Mouse (Mus musculus) cortical plate, adult 2 months (tissue): ENCODE measurements around the gene Tshz2. TPM values are rescaled to one million over a fixed set of nuclear protein-coding genes. Genes with fewer than 3 reads are reported as not detected.

ENCODE experiments used
- H3K27ac ChIP-seq: fragments of 200-500 bp; 2 replicates; pipeline ENCODE4 v1.5.1; 2012; ENCODE audit warnings: low read length, control low read depth, inconsistent platforms; ENCODE audit not compliant: insufficient read depth
- H3K4me1 ChIP-seq: fragments of 200-500 bp; 2 replicates; pipeline ENCODE4 v1.6.1; 2011; ENCODE audit warnings: low read length; ENCODE audit not compliant: control insufficient read depth, insufficient read depth
- H3K4me3 ChIP-seq: fragments of 200-500 bp; 2 replicates; pipeline ENCODE4 v1.5.1; 2011; ENCODE audit warnings: mild to moderate bottlenecking, low read length, control low read depth; ENCODE audit not compliant: insufficient read depth
- CTCF ChIP-seq: fragments of 200-500 bp; IDR thresholded peaks from 2 replicates; pipeline ENCODE4 v1.5.1; 2011; ENCODE audit warnings: mild to moderate bottlenecking, control low read depth, low read length; ENCODE audit not compliant: insufficient read depth; ENCODE audit errors: extremely low read depth
- POLR2A ChIP-seq: fragments of 200-500 bp; IDR thresholded peaks from 2 replicates; pipeline ENCODE4 v1.6.1; 2011; ENCODE audit warnings: mild to moderate bottlenecking, low read length, control low read depth; ENCODE audit not compliant: insufficient read depth; ENCODE audit errors: extremely low read depth
- polyA plus RNA-seq: library from polyadenylated mRNA; depleted of rRNA; stranded (reverse); fragments of >200 nt; gene quantifications from 2 replicates; pipeline ENCODE4 v1.2.3, GENCODE M21; 2012

Gene Tshz2
- polyA plus RNA-seq, 1 experiment = 46.5 TPM

- no peak overlapping the region for H3K27ac ChIP-seq
- H3K4me1 ChIP-seq = 0 out of 2 replicates have a peak, but pooled peaks cover 1% of the 10 kb centered on the region
- TF ChIP-seq POLR2A (no peak), CTCF (no peak)
- H3K4me3 ChIP-seq = no peak overlapping the region
Measured at GRCm38 (mm10) chr2:169914903-169915302, 282.1 kb downstream of the Tshz2 start.

- no peak for TF ChIP-seq CTCF
- 0 out of 2 replicates have a peak, but pooled peaks cover 1% of the 10 kb centered on the region for H3K4me1 ChIP-seq
- no peak overlapping the region for H3K4me3 ChIP-seq
- no peak overlapping the region for H3K27ac ChIP-seq
Measured at GRCm38 (mm10) chr2:169915326-169915725, 282.5 kb downstream of the Tshz2 start.

- H3K4me3 ChIP-seq = no peak overlapping the region
- TF ChIP-seq CTCF = no peak
- no peak for TF ChIP-seq POLR2A
- H3K27ac ChIP-seq = no peak overlapping the region
- 0 out of 2 replicates have a peak, but pooled peaks cover 1% of the 10 kb centered on the region for H3K4me1 ChIP-seq
Measured at GRCm38 (mm10) chr2:169919111-169919695, 286.4 kb downstream of the Tshz2 start.

- no peak for TF ChIP-seq CTCF
- TF ChIP-seq POLR2A = no peak
- Histone ChIP-seq H3K4me3 (no peak overlapping the region), H3K4me1 (0 out of 2 replicates have a peak, but pooled peaks cover 1% of the 10 kb centered on the region), H3K27ac (no peak overlapping the region)
Measured at GRCm38 (mm10) chr2:169924177-169924810, 291.5 kb downstream of the Tshz2 start.

- H3K4me3 ChIP-seq = no peak overlapping the region
- no peaks in the 10 kb centered on the region for H3K4me1 ChIP-seq
- H3K27ac ChIP-seq = no peak overlapping the region
- TF ChIP-seq POLR2A (no peak), CTCF (no peak)
Measured at GRCm38 (mm10) chr2:169925466-169925865, 292.7 kb downstream of the Tshz2 start.

GRCm38 (mm10) chr2:169926016-169926415, 293.2 kb downstream of the Tshz2 start:
- Histone ChIP-seq H3K27ac (no peak overlapping the region), H3K4me1 (no peaks in the 10 kb centered on the region), H3K4me3 (no peak overlapping the region)
- no peak for TF ChIP-seq POLR2A
- TF ChIP-seq CTCF = no peak

- TF ChIP-seq POLR2A (no peak), CTCF (no peak)
- Histone ChIP-seq H3K27ac (no peak overlapping the region), H3K4me3 (no peak overlapping the region), H3K4me1 (no peaks in the 10 kb centered on the region)
Measured at GRCm38 (mm10) chr2:169927401-169927800, 294.6 kb downstream of the Tshz2 start.

- H3K27ac ChIP-seq = no peak overlapping the region
- no peaks in the 10 kb centered on the region for H3K4me1 ChIP-seq
- no peak for TF ChIP-seq POLR2A
- no peak for TF ChIP-seq CTCF
- H3K4me3 ChIP-seq = no peak overlapping the region
Measured at GRCm38 (mm10) chr2:169928447-169929120, 295.8 kb downstream of the Tshz2 start.

GRCm38 (mm10) chr2:169929540-169930497, 297.0 kb downstream of the Tshz2 start:
- no peaks in the 10 kb centered on the region for H3K4me1 ChIP-seq
- peak overlapping the region; percentile 19; the same call in 1 of the 2 replicates for H3K4me3 ChIP-seq
- no peak overlapping the region for H3K27ac ChIP-seq
- no peak for TF ChIP-seq POLR2A
- no peak for TF ChIP-seq CTCF
